Mouse (Mus musculus) regulatory T cell (primary cell): ENCODE data around the gene Rasl12.

Experiments used
- in situ Hi-C: fragments of 300-600 bp; cut with MboI, MseI; formaldehyde crosslinking; loops from one replicate; pipeline ENCODE4 v1.15.1; 2025; ENCODE audit warnings: high pct_unique_total_duplicates

Gene Rasl12

GRCm38 (mm10) chr9:65398279-65398678 is at the start of gene Rasl12:
TSS of gene Rasl12 (plus strand) at chr9:65398506.
- in situ Hi-C loops: no loop called here

- in situ Hi-C loops: no loop called here
These were observed 45.1 kb upstream of the Rasl12 start for GRCm38 (mm10) chr9:65353251-65353650.

GRCm38 (mm10) chr9:65356561-65356960 is 41.7 kb upstream of the Rasl12 start:
- in situ Hi-C loops: no loop called here

- in situ Hi-C loops: no loop called here
These were observed 41.3 kb upstream of the Rasl12 start for GRCm38 (mm10) chr9:65356971-65357370.

- in situ Hi-C loops: no loop called here
These were observed 39.3 kb upstream of the Rasl12 start for GRCm38 (mm10) chr9:65358956-65359480.

- in situ Hi-C loops: no loop called here
These were observed 37.5 kb upstream of the Rasl12 start, which contains the start of gene Ubap1l for GRCm38 (mm10) chr9:65360641-65361448. TSS of gene Ubap1l (plus strand) at chr9:65361041.

- in situ Hi-C loops: no loop called here
These were observed 34.6 kb upstream of the Rasl12 start for GRCm38 (mm10) chr9:65363684-65364083.

GRCm38 (mm10) chr9:65365721-65366120 is 32.6 kb upstream of the Rasl12 start:
- in situ Hi-C loops: no loop called here

GRCm38 (mm10) chr9:65371756-65372155 is 26.6 kb upstream of the Rasl12 start:
- in situ Hi-C loops: no loop called here

- in situ Hi-C loops: no loop called here
These were observed 25.9 kb upstream of the Rasl12 start for GRCm38 (mm10) chr9:65372449-65372848.

- in situ Hi-C loops: no loop called here
These were observed 23.7 kb upstream of the Rasl12 start for GRCm38 (mm10) chr9:65374468-65375162.

- in situ Hi-C loops: no loop called here
These were observed 23.0 kb upstream of the Rasl12 start for GRCm38 (mm10) chr9:65375163-65375934.

GRCm38 (mm10) chr9:65381017-65381590 is 17.2 kb upstream of the Rasl12 start:
- in situ Hi-C loops: loop anchor here (10.0 kb wide), 1 partner anchor 1796 kb away; no protein-coding TSS in a partner anchor

GRCm38 (mm10) chr9:65382031-65382750 is 16.1 kb upstream of the Rasl12 start:
- in situ Hi-C loops: loop anchor here (10.0 kb wide), 1 partner anchor 1797 kb away; no protein-coding TSS in a partner anchor

GRCm38 (mm10) chr9:65382751-65383097 is 15.6 kb upstream of the Rasl12 start:
- in situ Hi-C loops: loop anchor here (10.0 kb wide), 1 partner anchor 1798 kb away; no protein-coding TSS in a partner anchor

GRCm38 (mm10) chr9:65384276-65384675 is 14.0 kb upstream of the Rasl12 start:
- in situ Hi-C loops: loop anchor here (10.0 kb wide), 1 partner anchor 1799 kb away; no protein-coding TSS in a partner anchor

- in situ Hi-C loops: loop anchor here (10.0 kb wide), 1 partner anchor 1802 kb away; no protein-coding TSS in a partner anchor
These were observed 11.7 kb upstream of the Rasl12 start for GRCm38 (mm10) chr9:65386373-65387140.

GRCm38 (mm10) chr9:65390752-65391612 is 7.3 kb upstream of the Rasl12 start:
- in situ Hi-C loops: no loop called here

GRCm38 (mm10) chr9:65391613-65391964 is 6.7 kb upstream of the Rasl12 start, which contains the start of gene Kbtbd13:
TSS of gene Kbtbd13 (minus strand) at chr9:65391652.
- in situ Hi-C loops: no loop called here
